Mouse (Mus musculus) brain, embryonic 18.5 days (tissue): Measurements from ENCODE around the gene Esyt1.
"Not testable (repeated sequence)": the region's sequence is repeated elsewhere in the genome, so short reads cannot be mapped to it uniquely, and the experiment has no call there.

Experiments used
- DNase-seq: peaks from one replicate; pipeline ENCODE4 v3.0.0-alpha.2; 2012; ENCODE audit warnings: low read depth, low spot score

Gene Esyt1

DNA sequence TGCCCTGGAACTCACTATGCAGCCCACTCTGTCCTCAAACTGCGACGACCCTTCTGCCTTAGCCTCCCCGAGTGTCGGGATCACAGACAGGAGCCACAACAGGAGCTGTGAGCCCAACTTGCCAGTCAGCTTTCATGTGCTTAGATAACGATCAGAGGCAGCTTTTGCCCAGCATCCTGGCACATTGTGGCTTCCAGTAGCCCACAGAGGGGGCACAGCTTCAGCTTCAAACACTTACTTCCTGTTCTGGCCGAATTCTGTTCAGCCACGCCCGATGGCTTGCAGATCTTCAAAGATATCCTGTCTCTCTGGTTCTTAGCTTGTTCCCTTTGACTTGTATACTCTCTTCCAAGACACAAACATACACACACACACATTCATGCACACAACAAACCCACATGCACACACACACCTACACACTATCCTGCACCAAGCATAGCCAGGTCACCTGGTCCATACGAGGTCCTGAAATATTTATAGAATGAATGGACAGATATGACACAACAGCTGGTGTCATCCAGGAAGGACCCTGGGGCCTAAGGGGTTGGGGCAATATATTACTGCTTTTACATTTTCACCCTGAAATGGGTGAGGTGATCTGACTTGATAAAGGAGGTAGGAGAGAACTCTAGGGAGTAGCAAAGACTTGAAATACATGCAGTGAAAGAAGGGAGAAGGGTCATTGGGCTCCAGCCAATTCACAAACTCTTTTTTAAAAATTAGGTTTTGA, 20.9 kb downstream of the Esyt1 start:
- DNase-seq = no peak

DNA sequence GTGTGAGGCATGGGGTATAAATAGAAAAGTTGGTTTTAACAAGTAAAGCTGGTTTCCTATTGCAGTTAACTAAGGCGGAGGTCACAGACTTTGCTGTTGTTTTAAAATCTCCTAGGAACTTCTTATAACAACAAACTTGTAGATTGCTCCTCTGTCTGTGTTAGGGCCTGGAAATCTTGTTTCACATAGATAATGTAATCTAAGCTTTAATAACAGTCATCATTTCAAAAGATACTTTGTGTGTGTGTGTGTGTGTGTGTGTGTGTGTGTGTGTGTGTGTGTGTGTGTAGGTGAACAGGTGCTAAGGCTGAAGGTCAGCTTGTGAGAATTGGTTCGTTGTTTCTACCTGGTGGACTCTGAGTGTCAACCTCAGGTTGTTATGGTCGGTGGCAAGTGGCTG, 21.7 kb downstream of the Esyt1 start:
- DNase-seq = no peak

DNA sequence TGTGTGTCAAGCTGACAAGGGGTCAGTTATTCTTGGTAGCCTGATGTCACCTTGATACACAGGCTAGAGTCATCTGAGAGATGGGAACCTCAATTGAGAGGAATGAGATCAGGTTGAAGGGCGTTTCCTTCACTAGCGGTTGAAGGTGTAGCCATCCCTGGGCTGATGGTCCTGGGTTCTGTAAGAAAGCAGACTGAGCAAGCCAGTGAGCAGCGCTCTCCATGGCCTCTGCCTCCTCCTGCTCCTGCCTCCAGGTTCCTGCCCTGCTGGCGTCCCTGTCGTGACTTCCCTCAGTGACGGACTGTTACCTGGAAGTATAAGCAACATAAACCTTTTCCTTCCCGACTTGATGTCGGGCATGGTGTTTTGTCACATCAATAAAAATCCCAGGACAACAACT, 22.1 kb downstream of the Esyt1 start:
- DNase-seq = no peak

DNA sequence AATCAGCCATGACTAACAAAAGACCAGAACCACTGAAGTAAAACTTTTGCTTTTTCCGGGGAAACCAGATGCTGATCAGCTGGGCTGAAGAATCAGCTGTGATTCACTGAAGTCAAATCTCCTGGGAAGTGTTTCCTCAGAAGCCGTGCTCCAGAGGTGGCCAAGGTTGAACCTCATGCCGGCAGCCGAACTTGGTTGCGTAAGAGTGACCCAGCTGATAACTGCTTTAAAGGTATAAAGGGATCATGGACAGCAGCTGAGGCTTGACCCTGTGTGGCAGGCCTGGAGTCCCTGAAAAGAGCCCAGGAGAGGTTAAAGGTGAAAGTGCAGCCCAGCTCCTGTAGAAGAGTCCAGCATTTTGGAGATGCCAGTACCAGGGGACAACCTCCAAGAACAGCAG, 23.3 kb downstream of the Esyt1 start:
- no peak for DNase-seq

DNA sequence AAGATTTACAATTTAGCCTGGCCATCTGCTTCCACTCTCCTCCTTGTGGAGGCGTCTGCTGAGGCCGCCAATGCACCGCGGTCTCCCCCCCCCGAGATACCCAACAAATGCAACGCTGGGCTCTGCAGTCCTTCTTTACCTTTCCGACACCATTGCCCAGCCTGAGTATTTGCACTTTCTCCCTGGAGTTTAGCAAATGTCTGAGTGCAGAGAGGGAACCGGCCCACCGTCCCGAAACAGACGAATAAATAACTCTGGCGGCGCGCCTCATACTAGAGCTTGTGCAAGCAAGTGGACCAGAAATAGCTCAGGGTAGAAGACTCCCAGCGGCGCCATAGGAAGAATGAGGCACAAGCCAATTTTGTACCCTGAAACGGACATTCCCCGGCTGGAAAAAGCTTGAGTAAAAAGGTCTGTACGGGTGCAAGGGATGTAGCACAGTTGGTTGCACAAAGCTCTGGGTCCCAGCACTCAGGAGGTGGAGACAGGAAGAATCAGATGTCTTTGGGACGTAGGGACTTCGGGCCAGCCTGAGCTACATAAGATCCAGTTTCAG, 26.5 kb downstream of the Esyt1 start:
- DNase-seq = no peak

DNA sequence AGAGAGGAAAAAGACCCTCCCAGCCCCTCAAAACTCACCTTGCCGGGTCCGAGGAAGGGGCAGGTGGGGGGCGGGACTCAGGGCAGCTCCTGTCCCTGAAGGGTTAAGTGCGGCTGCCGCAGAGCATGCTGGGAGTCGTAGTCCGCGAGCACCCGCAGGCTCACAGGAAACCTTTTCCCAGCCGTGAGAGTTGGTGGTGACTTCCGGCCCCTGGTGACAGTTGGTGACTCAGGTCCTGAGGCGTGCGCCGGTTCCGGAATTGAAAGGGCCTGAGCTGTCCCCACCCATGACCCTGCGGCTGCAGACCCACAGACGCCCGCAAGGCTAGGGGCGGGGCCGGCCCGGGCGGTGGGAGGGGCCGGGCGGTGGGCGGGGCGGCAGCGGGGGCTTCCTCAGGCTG, 27.1 kb downstream of the Esyt1 start, which contains the start of gene Myl6b:
Gene Myl6b (minus strand): TSS at position 96 of the 400 bp plus-strand sequence.
- DNase-seq = peak; percentile 88

DNA sequence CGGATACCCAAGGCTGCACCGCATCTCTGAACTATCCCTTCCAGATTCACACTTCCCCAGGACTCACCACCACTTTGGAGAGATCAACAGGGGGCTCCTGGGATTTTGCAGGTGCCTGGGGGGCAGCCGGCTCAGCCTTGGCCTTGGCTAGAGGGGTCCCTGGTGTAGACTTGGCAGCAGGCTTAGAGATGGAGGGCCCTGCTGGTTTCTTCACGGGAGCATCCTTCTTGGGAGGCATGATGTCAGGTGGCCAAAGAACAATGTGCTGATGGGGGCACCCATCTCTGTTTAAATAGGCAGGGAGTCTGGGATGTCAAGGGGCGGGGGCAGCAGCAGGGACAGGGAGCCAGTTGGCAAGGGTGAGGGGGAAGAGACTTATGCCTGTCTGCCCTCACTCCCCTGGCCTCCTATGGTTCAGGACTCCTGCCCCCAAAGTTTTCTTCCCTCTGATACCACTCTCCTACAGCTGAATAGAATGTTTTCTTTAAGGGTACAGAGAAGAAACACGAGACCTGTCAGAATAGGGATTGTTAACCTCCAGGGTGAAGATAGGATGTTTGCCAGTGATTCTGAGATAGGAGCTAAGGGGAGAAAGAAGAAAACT, 28.4 kb downstream of the Esyt1 start:
- DNase-seq = no peak

DNA sequence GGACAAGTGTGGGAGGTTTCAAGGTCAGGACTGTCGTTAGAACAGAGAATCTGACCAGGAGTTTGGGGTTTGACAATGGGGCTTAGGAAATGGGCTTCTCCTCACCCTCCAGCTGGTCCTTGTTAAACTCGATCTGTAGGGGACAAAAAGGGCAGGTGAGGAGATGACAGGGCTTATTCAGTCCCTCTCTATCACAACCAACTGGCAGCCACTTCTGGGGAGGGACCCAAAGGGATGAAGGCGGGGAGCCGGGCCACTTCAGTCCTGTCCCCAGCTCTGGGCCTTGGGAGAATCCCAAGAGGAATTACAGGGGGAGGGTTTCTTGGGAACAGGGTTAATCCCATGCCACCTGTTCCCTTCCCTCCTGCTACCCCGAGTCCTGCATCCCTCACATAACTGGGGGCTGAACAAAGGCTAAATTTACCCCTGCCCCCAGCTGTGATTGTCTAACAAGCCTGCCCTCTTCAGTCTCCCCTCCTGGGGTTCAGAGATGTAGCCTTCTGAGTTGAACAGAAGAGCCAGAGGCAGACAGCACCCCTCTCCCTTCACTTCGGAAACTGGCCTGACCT, 29.1 kb downstream of the Esyt1 start:
- DNase-seq = no peak

DNA sequence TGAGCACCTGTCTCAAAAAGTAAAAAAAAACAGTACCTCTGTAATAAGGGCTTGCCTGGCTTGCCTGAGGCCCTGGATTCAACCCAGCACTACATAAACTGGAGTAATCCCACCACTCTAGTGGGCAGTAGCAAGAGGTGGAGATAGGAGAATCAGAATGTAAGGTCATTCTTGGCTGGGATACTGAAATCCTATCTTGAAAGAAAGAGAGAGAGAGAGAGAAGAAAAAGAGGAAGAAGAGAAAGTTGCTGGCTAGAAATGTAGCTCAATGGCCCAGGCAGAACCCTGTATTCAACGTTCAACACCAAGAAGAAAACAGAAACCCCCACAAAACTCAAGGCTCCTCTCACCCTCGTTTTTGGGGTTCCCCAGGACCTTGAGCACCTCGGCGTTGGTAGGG, 29.8 kb downstream of the Esyt1 start:
- no peak for DNase-seq

DNA sequence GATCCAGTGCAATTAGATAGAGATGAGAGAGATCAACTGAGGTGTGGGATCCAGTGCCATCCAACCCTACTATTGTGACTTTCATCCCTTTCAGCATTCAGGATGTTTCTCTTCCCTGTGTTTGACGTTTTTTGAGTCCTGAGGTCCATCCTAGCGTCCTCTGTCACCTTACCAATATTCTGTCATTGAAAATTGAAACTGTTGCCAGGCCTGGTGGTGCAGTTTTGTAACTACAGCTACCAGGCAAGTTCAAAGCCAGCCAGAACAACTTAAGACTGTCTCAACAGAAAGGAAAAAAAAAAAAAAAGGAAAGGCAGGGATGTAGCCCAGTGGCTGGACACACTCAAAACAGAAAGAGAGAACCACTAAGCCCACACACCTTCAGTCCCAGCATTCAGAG, 30.4 kb downstream of the Esyt1 start:
- no peak for DNase-seq

DNA sequence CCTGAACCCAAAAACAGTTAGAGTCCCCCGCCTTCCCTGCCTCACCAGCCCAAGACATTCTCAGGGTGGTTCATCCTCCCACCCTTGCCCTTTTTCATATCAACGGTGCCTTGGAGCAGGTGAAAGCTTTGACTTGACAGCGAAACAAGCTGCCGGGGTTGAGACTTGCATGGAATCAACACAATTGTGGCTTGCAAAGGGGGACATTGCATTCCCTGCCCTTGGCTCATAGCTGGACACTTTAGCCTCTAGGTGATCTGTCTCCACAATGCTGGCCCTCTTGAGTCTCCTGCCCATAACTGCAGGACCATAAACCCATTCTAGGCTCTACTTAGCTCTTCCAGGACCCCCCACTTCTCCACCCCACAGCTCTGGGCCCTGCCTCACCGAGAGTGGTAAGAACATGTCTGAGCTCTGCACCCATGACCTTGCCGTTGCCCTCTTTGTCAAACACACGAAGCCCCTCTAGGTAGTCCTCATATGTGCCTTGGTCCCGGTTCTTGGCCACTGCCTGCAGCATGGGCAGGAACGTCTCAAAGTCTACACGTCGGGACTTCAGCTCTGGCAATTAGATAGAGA, 30.9 kb downstream of the Esyt1 start:
- no peak for DNase-seq

DNA sequence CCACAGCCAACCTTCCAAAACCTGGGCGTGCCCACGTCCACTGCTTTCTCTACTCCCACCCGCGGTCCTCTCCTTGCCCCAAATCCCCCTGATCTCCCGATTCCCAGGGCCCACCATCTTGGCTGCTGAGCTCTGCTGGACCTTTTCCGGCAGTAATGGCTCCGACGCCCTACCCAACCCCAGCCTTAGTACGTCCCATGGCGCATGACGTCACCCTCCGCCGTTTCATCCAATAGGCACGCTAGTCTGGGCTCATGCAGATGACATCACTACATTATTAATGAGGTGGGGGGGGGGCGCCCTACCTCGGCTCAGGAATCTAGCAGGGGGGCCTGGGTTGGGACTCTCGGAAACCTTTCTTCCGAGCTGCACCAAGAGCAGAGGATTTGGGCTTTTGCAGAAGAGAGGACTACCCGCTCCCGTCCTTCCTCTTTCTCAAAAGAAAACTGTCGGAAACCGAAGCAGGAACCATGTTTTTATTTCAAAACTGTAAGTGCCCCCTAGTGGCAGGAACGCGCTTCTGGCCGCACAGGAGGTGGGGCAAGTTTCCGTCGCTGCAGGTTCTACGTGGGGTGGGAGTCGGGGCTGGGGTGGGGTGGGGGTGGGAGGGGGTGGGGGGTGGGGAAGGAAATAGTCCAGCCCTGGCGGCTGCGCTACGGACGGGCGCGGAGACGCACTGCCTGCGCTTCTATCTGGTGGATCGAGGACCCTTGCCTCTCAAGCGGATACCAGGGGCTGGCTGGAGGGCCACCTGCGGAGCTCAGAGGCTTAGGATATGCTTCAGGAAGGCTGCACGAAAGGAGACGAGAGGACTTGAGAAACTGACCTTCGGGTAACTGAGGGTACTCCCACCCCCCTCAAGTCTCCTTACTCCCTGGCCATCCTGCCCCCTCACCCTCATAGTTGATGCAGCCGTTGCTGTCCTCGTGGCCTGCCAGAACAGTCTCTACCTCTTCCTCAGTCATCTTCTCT, 31.7 kb downstream of the Esyt1 start, which contains the start of gene Myl6:
Gene Myl6 (minus strand): TSS at position 451 of the 972 bp plus-strand sequence.
- DNase-seq = peak; percentile 97

DNA sequence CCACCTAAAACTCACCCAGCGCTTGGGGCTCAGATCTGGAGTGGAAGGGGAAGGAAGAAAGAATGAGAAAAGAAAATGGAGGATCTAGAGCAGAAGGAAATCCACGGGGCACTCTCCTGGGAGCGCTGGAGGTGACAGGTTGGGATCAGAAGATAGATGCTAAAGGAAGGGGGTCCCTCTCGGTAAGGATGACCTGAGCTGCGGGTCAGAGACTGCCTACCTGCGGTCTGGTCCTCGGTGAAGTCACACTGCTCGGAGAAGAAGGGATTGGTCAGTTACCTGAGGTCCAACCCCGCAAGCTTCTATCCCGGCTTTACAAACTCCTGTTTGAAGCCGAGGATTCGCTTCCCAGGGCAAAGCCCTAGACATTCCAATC, 32.4 kb downstream of the Esyt1 start:
- DNase-seq = no peak

DNA sequence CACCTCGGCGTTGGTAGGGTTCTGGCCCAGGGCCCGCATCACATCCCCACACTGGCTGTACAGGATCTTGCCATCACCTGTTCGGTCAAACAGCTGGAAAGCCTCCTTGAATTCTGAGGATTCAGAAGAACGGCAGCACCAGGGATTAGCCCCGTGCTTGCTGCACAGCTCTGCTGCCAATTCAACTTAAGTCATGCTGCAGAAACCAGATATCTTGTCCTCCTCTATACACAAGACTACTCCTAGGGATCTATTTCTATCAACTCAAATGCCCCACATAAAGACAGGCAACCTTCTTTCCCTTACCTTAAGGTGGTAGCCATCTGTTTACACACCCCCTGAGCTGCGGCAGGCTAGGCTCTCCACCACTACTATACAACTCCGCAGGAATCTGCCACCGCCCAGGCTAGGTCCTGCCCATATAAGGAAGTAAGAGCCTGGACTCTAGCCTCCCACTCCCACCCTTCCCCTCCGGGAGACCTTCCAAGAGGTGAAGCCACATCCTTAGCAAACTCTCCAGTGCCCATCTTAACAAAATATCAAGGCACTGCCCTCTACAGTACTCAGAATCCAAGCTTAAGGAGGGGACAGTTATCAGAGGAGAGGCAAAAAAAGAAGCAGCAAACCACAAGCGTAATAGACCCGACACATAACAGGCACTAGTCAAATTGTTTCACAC, 32.9 kb downstream of the Esyt1 start:
- DNase-seq = no peak

DNA sequence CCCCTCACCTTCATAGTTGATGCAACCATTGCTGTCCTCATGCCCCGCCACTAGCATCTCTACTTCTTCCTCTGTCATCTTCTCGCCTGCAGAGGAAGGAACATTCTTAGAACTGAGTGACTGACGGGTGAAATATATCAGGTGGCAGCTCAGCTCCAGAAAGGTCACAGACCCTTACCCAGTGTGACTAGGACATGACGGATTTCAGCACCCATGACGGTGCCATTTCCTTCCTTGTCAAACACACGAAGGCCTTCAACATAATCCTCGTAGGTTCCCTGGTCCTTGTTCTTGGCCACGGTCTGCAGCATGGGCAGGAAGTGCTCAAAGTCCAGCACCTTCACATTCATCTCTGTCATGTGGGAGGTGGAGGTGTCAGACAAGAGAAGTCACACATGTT, 33.6 kb downstream of the Esyt1 start:
- DNase-seq = not testable (repeated sequence)

DNA sequence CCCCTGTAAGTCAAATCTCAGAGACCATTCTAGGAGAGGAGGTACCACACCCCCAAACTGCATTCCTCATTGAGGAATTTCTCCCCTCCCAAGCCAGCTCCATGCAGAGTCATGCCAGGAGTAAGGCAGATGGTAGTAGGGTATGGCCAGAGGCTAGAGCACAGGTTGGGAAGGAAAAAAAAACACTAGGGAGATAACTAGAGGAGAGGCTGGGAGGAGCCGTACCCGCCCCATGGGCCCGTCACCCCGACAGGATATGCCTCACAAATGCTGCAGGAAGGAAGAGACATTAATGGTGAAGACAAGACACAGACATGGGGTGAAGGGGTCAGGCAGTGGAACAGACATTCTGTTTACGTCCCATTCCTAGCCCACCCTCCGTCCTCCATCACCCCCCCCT, 34.2 kb downstream of the Esyt1 start:
- no peak for DNase-seq

DNA sequence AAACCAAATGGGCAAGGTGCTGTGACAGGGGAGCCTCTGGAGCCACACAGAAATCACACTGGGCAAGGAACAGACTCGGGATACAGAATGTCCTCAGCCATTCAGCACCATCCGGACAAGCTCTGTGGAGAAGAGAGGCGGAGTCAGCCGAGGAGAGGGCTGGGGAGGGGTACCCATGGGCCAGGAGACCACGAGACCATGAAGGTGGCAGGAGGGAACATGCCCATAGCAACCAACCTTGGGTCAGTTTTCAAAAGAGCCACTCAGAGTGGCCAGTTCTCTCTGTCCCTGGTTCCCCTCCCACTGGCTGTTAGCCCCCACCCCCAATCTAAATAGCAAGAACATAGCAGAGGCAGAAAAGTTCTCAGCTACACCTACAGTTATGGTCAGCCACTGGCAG, 34.8 kb downstream of the Esyt1 start:
- no peak for DNase-seq

DNA sequence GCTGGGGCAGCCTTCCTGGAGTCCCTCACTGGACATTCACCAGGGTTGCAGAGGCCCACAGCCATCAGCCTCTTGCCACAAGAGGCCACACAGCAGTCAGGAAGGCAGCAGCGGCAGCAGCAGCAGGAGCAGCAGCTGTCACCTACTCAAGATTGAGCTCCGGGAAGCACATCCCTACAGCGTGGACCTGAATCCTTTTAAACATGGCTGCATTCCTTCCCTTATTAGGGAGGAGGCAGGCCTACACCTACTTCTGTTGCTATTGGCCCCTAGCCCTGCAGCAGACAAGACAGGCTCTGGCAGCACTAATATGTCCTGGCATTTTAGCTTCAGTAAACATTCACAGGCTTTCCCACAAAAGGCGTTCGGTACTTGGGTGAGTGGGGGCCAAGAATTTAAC, 35.4 kb downstream of the Esyt1 start:
- no peak for DNase-seq

DNA sequence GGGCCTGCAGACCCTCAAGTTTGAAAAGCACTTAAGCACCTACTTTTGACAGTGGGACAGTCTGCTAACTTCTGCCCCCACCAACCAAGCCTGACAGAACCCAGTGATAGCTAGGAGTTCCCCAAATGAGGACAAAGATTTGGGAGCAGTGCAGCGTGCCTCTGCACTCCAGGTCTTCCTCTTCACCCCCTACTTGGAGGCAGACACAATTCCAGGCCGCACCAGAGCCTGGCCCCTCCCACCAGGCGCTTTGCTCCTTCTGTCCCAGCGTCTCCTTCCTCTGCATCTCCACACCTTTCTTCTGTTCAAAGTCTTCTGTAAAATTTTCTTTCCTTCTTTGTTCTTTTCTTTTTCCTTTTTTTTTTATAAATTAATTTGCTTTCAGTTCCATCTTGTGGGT, 35.9 kb downstream of the Esyt1 start:
- DNase-seq = no peak

DNA sequence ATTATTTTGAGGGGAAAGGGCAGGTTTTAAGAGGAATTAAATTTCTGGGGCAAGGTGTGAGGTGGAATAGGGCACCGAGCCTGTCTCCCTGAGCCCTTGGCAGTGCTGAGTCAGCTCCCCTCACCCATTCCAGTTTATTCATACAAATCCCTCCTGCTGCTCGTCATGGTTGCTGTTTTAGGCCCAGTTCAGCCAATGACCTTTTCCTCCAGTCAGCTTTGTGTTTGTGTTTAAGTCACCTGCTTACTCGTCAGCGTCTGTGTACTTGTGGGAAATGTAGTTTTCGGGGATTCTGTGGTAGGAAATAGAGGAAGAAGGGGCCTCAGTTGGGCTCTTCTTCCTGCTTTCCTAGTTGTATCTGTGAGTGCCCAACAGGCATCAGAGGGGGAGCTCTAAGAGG, 36.3 kb downstream of the Esyt1 start:
- DNase-seq = no peak

DNA sequence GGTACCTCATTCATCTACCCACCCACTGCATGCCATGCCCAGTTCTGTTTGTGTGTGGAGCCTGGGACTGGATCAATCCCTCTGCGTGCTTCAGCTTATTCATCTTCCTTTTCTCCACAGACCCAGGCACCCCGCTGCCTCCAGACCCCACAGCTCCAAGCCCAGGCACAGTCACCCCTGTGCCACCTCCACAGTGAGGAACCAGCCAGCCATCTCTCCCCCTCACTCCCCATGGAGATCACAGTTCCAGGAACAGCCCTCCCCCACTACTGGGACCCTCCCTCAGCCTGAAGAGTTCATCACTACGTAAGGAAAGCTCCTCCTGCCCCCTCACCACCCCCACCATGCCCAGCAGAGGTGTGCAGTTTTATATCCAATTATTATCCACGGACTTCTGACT, 36.9 kb downstream of the Esyt1 start:
- DNase-seq = no peak
